Mouse (Mus musculus): ENCODE measurements around the gene Cog2. TPM values are rescaled to one million over a fixed set of nuclear protein-coding genes. Genes with fewer than 3 reads are reported as not detected.

Cog2 gene
- total RNA-seq, 1 experiment: 31.4 TPM

- in situ Hi-C loops (cut with MboI; ENCODE audit: low sequenced_read_pairs in 2 of 2, unreplicated experiment in 2 of 2): no loop called here
- no peak overlapping the region for H3K27ac ChIP-seq (ENCODE audit: insufficient read depth, low read depth, low read length, poor library complexity, severe bottlenecking)
- DNase-seq (ENCODE audit: low read depth, low spot score): no peak
Observed at GRCm38 (mm10) chr8:124571732-124572429, 51.3 kb downstream of the Cog2 start.

GRCm38 (mm10) chr8:124572430-124572775 lies 51.8 kb downstream of the Cog2 start:
- Histone ChIP-seq H3K36me3 (ENCODE audit: control insufficient read depth, insufficient read depth, low read length, poor library complexity, severe bottlenecking) (no peaks in the 10 kb centered on the region), H3K4me3 (ENCODE audit: insufficient read depth in 1 of 2, low read depth in 1 of 2, low read length in 2 of 2, poor library complexity in 1 of 2, severe bottlenecking in 1 of 2) (no peak overlapping the region), H3K9ac (ENCODE audit: insufficient read depth, low read depth, low read length, poor library complexity, severe bottlenecking) (no peak overlapping the region), H3K27ac (ENCODE audit: insufficient read depth, low read depth, low read length, poor library complexity, severe bottlenecking) (no peak overlapping the region), H3K9me3 (ENCODE audit: control insufficient read depth, insufficient read depth, low read depth, low read length) (no peaks in the 10 kb centered on the region), H3K4me1 (ENCODE audit: control insufficient read depth in 2 of 2, insufficient read depth in 2 of 2, low read length in 2 of 2, poor library complexity in 1 of 2) (peaks cover 0 to 3% of the 10 kb centered on the region in 2 experiments; a peak in 1 of 4 replicates)
- in situ Hi-C loops (cut with MboI; ENCODE audit: low sequenced_read_pairs in 2 of 2, unreplicated experiment in 2 of 2): no loop called here
- no peak for TF ChIP-seq MAFK (IDR thresholded peaks at IDR 0.05; ENCODE audit: insufficient read depth, low read depth, low read length)
- TF ChIP-seq ZNF384 (IDR thresholded peaks at IDR 0.05; ENCODE audit: low read depth, low read length): no peak
- TF ChIP-seq HCFC1 (IDR thresholded peaks at IDR 0.05; ENCODE audit: borderline replicate concordance, insufficient read depth, low read length): no peak
- no peak for TF ChIP-seq ZC3H11A (IDR thresholded peaks at IDR 0.05; ENCODE audit: borderline replicate concordance, low read depth, low read length)
- no peak for TF ChIP-seq CHD2 (IDR thresholded peaks at IDR 0.05; ENCODE audit: low read depth, low read length)
- no peak for DNase-seq (ENCODE audit: low read depth, low spot score)

More at GRCm38 (mm10) chr8:124571732-124572429, 51.3 kb downstream of the Cog2 start:
- Histone ChIP-seq H3K36me3 (ENCODE audit: control insufficient read depth, insufficient read depth, low read length, poor library complexity, severe bottlenecking) (no peaks in the 10 kb centered on the region), H3K9me3 (ENCODE audit: control insufficient read depth, insufficient read depth, low read depth, low read length) (no peaks in the 10 kb centered on the region), H3K4me3 (ENCODE audit: insufficient read depth in 1 of 2, low read depth in 1 of 2, low read length in 2 of 2, poor library complexity in 1 of 2, severe bottlenecking in 1 of 2) (no peak overlapping the region), H3K9ac (ENCODE audit: insufficient read depth, low read depth, low read length, poor library complexity, severe bottlenecking) (no peak overlapping the region), H3K4me1 (ENCODE audit: control insufficient read depth in 2 of 2, insufficient read depth in 2 of 2, low read length in 2 of 2, poor library complexity in 1 of 2) (peaks cover 0 to 3% of the 10 kb centered on the region in 2 experiments; a peak in 1 of 4 replicates)
- no peak for TF ChIP-seq ZNF384 (IDR thresholded peaks at IDR 0.05; ENCODE audit: low read depth, low read length)
- TF ChIP-seq MAFK (IDR thresholded peaks at IDR 0.05; ENCODE audit: insufficient read depth, low read depth, low read length): no peak

GRCm38 (mm10) chr8:124573552-124574340 lies 53.2 kb downstream of the Cog2 start:
- Histone ChIP-seq H3K4me1 (ENCODE audit: control insufficient read depth in 2 of 2, insufficient read depth in 2 of 2, low read length in 2 of 2, poor library complexity in 1 of 2) (peaks cover 0 to 3% of the 10 kb centered on the region in 2 experiments; a peak in 1 of 4 replicates), H3K9me3 (ENCODE audit: control insufficient read depth, insufficient read depth, low read depth, low read length) (no peaks in the 10 kb centered on the region), H3K9ac (ENCODE audit: insufficient read depth, low read depth, low read length, poor library complexity, severe bottlenecking) (peak overlapping the region; percentile 24; the same call in 1 of the 2 replicates), H3K27ac (ENCODE audit: insufficient read depth, low read depth, low read length, poor library complexity, severe bottlenecking) (no peak overlapping the region), H3K36me3 (ENCODE audit: control insufficient read depth, insufficient read depth, low read length, poor library complexity, severe bottlenecking) (no peaks in the 10 kb centered on the region), H3K4me3 (ENCODE audit: insufficient read depth in 1 of 2, low read depth in 1 of 2, low read length in 2 of 2, poor library complexity in 1 of 2, severe bottlenecking in 1 of 2) (peak overlapping the region in 1 of 2 experiments; percentile 54; a peak in 2 of 4 replicates)
- peak; percentile 57; the same call in 1 of the 2 replicates for TF ChIP-seq ZC3H11A (IDR thresholded peaks at IDR 0.05; ENCODE audit: borderline replicate concordance, low read depth, low read length)
- TF ChIP-seq ZNF384 (IDR thresholded peaks at IDR 0.05; ENCODE audit: low read depth, low read length): peak; percentile 74
- TF ChIP-seq HCFC1 (IDR thresholded peaks at IDR 0.05; ENCODE audit: borderline replicate concordance, insufficient read depth, low read length): no peak
- 0 out of 2 replicates have a peak, but pooled peaks have one; percentile 5 for TF ChIP-seq MAFK (IDR thresholded peaks at IDR 0.05; ENCODE audit: insufficient read depth, low read depth, low read length)
- in situ Hi-C loops (cut with MboI; ENCODE audit: low sequenced_read_pairs in 2 of 2, unreplicated experiment in 2 of 2): no loop called here
- peak; percentile 89 for DNase-seq (ENCODE audit: low read depth, low spot score)

GRCm38 (mm10) chr8:124575811-124576210 lies 55.2 kb downstream of the Cog2 start, which contains the start of gene Capn9:
Capn9 (plus strand) TSS chr8:124576111.
- no peak for DNase-seq (ENCODE audit: low read depth, low spot score)
- Histone ChIP-seq H3K9ac (ENCODE audit: insufficient read depth, low read depth, low read length, poor library complexity, severe bottlenecking) (no peak within 1 kb of the TSS), H3K9me3 (ENCODE audit: control insufficient read depth, insufficient read depth, low read depth, low read length) (no peaks in the 10 kb centered on the region), H3K4me3 (ENCODE audit: insufficient read depth in 1 of 2, low read depth in 1 of 2, low read length in 2 of 2, poor library complexity in 1 of 2, severe bottlenecking in 1 of 2) (no peak within 1 kb of the TSS), H3K27ac (ENCODE audit: insufficient read depth, low read depth, low read length, poor library complexity, severe bottlenecking) (no peak within 1 kb of the TSS), H3K36me3 (ENCODE audit: control insufficient read depth, insufficient read depth, low read length, poor library complexity, severe bottlenecking) (no peaks in the 10 kb centered on the region), H3K4me1 (ENCODE audit: control insufficient read depth in 2 of 2, insufficient read depth in 2 of 2, low read length in 2 of 2, poor library complexity in 1 of 2) (peaks cover 0 to 3% of the 10 kb centered on the region in 2 experiments; a peak in 1 of 4 replicates)
- in situ Hi-C loops (cut with MboI; ENCODE audit: low sequenced_read_pairs in 2 of 2, unreplicated experiment in 2 of 2): no loop called here
- TF ChIP-seq MAFK (IDR thresholded peaks at IDR 0.05; ENCODE audit: insufficient read depth, low read depth, low read length): no peak
- no peak for TF ChIP-seq ZC3H11A (IDR thresholded peaks at IDR 0.05; ENCODE audit: borderline replicate concordance, low read depth, low read length)
- no peak for TF ChIP-seq HCFC1 (IDR thresholded peaks at IDR 0.05; ENCODE audit: borderline replicate concordance, insufficient read depth, low read length)
- TF ChIP-seq ZNF384 (IDR thresholded peaks at IDR 0.05; ENCODE audit: low read depth, low read length): no peak
- TF ChIP-seq CHD2 (IDR thresholded peaks at IDR 0.05; ENCODE audit: low read depth, low read length): no peak

All from ES-E14 (cell line).